Mouse (Mus musculus) heart, adult 18-20 months (tissue): ENCODE data around the gene Gm14139. TPM values are rescaled to one million over a fixed set of nuclear protein-coding genes. Genes with fewer than 3 reads are reported as not detected.
A peak's percentile ranks its signal among the peaks of the same experiment; 100 is the strongest.
"Not testable (repeated sequence)": the region's sequence is repeated elsewhere in the genome, so short reads cannot be mapped to it uniquely, and the experiment has no call there.

Source experiments
- DNase-seq, 2 experiments: peaks; one replicate each; pipeline ENCODE4 v3.0.0; 2021 to 2022; ENCODE audit warnings: mixed read lengths in 1 of 2
- long read RNA-seq, 2 experiments: library from polyadenylated mRNA; stranded (forward); transcript quantifications; one replicate each; pipeline ENCODE4 v2.0.0; 2021
- total RNA-seq, 2 experiments: library from RNA; stranded (reverse); gene quantifications; 2 replicates each; pipeline ENCODE4 v1.2.3; 2021

Gm14139 gene
- under 1 TPM in 1 of 2 experiments, not detected in 1; 0.17 TPM for total RNA-seq
- long read RNA-seq, experiment 1, result 0 reads
- long read RNA-seq, experiment 2, result 0 reads

GRCm38 (mm10) chr2:150181570-150181999 is at the start of gene Gm14139:
TSS of gene Gm14139 (plus strand) at chr2:150181755.
- DNase-seq, result not testable (repeated sequence)

- DNase-seq, result not testable (repeated sequence)
Observed at GRCm38 (mm10) chr2:150132002-150132401, 49.6 kb upstream of the Gm14139 start.

GRCm38 (mm10) chr2:150132773-150133172 is 48.8 kb upstream of the Gm14139 start:
- DNase-seq, result no peak

GRCm38 (mm10) chr2:150136435-150136897 is 45.1 kb upstream of the Gm14139 start, which contains the start of gene Zfp120:
TSS of gene Zfp120 (minus strand) at chr2:150136708.
- peak; percentile 91 to 93 for DNase-seq

GRCm38 (mm10) chr2:150166703-150167102 is 14.9 kb upstream of the Gm14139 start:
- DNase-seq, result no peak

GRCm38 (mm10) chr2:150173833-150174232 is 7.7 kb upstream of the Gm14139 start:
- DNase-seq, result no peak

GRCm38 (mm10) chr2:150179579-150179978 is 2.0 kb upstream of the Gm14139 start, which contains the start of gene Gm10770:
TSS of gene Gm10770 (minus strand) at chr2:150179679.
- not testable (repeated sequence) for DNase-seq

GRCm38 (mm10) chr2:150181046-150181445 is 509 bp upstream of the Gm14139 start:
- not testable (repeated sequence) for DNase-seq

GRCm38 (mm10) chr2:150217600-150218362 is 36.2 kb downstream of the Gm14139 start, which contains the start of gene Zfp937:
TSS of gene Zfp937 (plus strand) at chr2:150218073.
- DNase-seq, result peak; percentile 79 to 92

- not testable (repeated sequence) for DNase-seq
Observed at GRCm38 (mm10) chr2:150218363-150218725, 36.8 kb downstream of the Gm14139 start.

GRCm38 (mm10) chr2:150223263-150223662 is 41.7 kb downstream of the Gm14139 start:
- not testable (repeated sequence) for DNase-seq

Other genes with a start within 250 kb of the Gm14139 start
- 1 to 10 TPM; 6.5 to 6.6 TPM for gene Zfp120, start 45.0 kb upstream of the Gm14139 start, total RNA-seq
- gene Gm10770, start 2.1 kb upstream of the Gm14139 start, total RNA-seq, result not detected
- 1 to 10 TPM; 1.9 to 2.1 TPM for gene Zfp937, start 36.3 kb downstream of the Gm14139 start, total RNA-seq
- 1 to 10 TPM; 1.9 to 2.3 TPM for gene Gm21994, start 73.8 kb downstream of the Gm14139 start, total RNA-seq
- under 1 TPM in 1 of 2 experiments, not detected in 1; 0.10 TPM for gene Gm14124, start 75.8 kb downstream of the Gm14139 start, total RNA-seq
- gene Gm10130, start 141.9 kb downstream of the Gm14139 start, total RNA-seq, result 1 to 10 TPM; 2.0 to 2.6 TPM
- 1 to 10 TPM; 1.8 to 3.7 TPM for gene 3300002I08Rik, start 181.0 kb downstream of the Gm14139 start, total RNA-seq